Mouse (Mus musculus) G1E (cell line): Measurements from ENCODE around the gene Tnpo3. TPM values are rescaled to one million over a fixed set of nuclear protein-coding genes. Genes with fewer than 3 reads are reported as not detected.

ENCODE experiments used
- ATAC-seq: 2 replicates; pipeline ENCODE4 v1.8.0; 2016; ENCODE audit warnings: mild to moderate bottlenecking; ENCODE audit not compliant: insufficient number of reproducible peaks, poor library complexity, low FRiP score, severe bottlenecking; ENCODE audit errors: extremely low read depth
- DNase-seq: peaks from one replicate; pipeline ENCODE4 v3.0.0; 2012; ENCODE audit warnings: low spot score
- H3K27me3 ChIP-seq: 2 replicates; pipeline ENCODE4 v1.6.1; 2012; ENCODE audit warnings: mild to moderate bottlenecking, low read length, inconsistent platforms; ENCODE audit not compliant: insufficient read depth
- H3K36me3 ChIP-seq: replicated peaks from 2 replicates; pipeline ENCODE3; 2012; ENCODE audit warnings: mild to moderate bottlenecking, inconsistent platforms
- H3K4me1 ChIP-seq: 2 replicates; pipeline ENCODE4 v1.6.1; 2012; ENCODE audit warnings: low read depth, low read length, inconsistent platforms, mixed read lengths; ENCODE audit not compliant: insufficient read depth
- H3K4me3 ChIP-seq: 2 replicates; pipeline ENCODE4 v1.5.1; 2012; ENCODE audit warnings: low read depth, mild to moderate bottlenecking, inconsistent platforms, low read length, moderate library complexity, mixed read lengths
- H3K9me3 ChIP-seq: replicated peaks from 2 replicates; pipeline ENCODE4 v1.6.1; 2012; ENCODE audit warnings: inconsistent platforms
- CTCF ChIP-seq: IDR thresholded peaks from 2 replicates; pipeline ENCODE4 v1.5.1; 2012; ENCODE audit warnings: low read depth, low read length, inconsistent platforms, mixed read lengths
- GATA1 ChIP-seq: IDR thresholded peaks from 2 replicates; pipeline ENCODE4 v1.6.1; 2012; ENCODE audit warnings: borderline replicate concordance, low read length, inconsistent platforms, mixed read lengths
- GATA2 ChIP-seq: IDR thresholded peaks from 2 replicates; pipeline ENCODE4 v1.6.1; 2012; ENCODE audit warnings: low read depth, low read length, inconsistent platforms, borderline replicate concordance
- POLR2AphosphoS5 ChIP-seq: IDR thresholded peaks from 2 replicates; pipeline ENCODE4 v1.6.1; 2012; ENCODE audit warnings: low read depth, low read length, inconsistent platforms; ENCODE audit not compliant: insufficient replicate concordance
- TAL1 ChIP-seq: conservative IDR thresholded peaks from 2 replicates; pipeline ENCODE4 v1.6.1; 2012; ENCODE audit warnings: low read depth, low read length, inconsistent platforms, mixed read lengths
- polyA plus RNA-seq: library from polyadenylated mRNA; stranded (reverse); fragments of >175 nt; gene quantifications from 2 replicates; pipeline ENCODE4 v1.2.3, GENCODE M21; 2012
- total RNA-seq, 2 experiments: library from RNA; stranded (forward) in 1 of 2; stranded (reverse) in 1 of 2; fragments of 200-1000 nt in 1 of 2; fragments of >200 nt in 1 of 2; fragmentation: Nextera tagmentation in 1 of 2; gene quantifications; 2 replicates each; pipeline ENCODE4 v1.2.3; 2014 to 2017

Tnpo3 gene
- total and polyA plus RNA-seq, 3 experiments, result 63.5 to 156 (median 93.2) TPM

GRCm38 (mm10) chr6:29634537-29634936 is 24.9 kb upstream of the Tnpo3 start:
- Histone ChIP-seq H3K4me3 (no peak overlapping the region), H3K27me3 (peaks cover 34% of the 10 kb centered on the region), H3K9me3 (no peaks in the 10 kb centered on the region; the same call in 1 of the 2 replicates), H3K36me3 (no peaks in the 10 kb centered on the region), H3K4me1 (no peaks in the 10 kb centered on the region)
- DNase-seq (no peak), ATAC-seq (no peak)
- TF ChIP-seq GATA2 (no peak), CTCF (no peak), POLR2AphosphoS5 (no peak), TAL1 (no peak), GATA1 (no peak)

GRCm38 (mm10) chr6:29632552-29633292 is 23.0 kb upstream of the Tnpo3 start:
- DNase-seq, result no peak
- H3K4me3 ChIP-seq, result no peak overlapping the region
- H3K36me3 ChIP-seq, result no peaks in the 10 kb centered on the region
- H3K9me3 ChIP-seq, result peaks cover 2% of the 10 kb centered on the region
- peaks cover 32% of the 10 kb centered on the region for H3K27me3 ChIP-seq
- TF ChIP-seq GATA1 (no peak), GATA2 (no peak), CTCF (no peak), TAL1 (no peak), POLR2AphosphoS5 (no peak)
- no peak for ATAC-seq
- H3K4me1 ChIP-seq, result no peaks in the 10 kb centered on the region

- Histone ChIP-seq H3K4me3 (no peak overlapping the region), H3K27me3 (peaks cover 32% of the 10 kb centered on the region), H3K36me3 (no peaks in the 10 kb centered on the region), H3K4me1 (no peaks in the 10 kb centered on the region), H3K9me3 (peaks cover 2% of the 10 kb centered on the region)
- no peak for DNase-seq
- no peak for ATAC-seq
- no peak for TF ChIP-seq CTCF
- no peak for TF ChIP-seq GATA1
- no peak for TF ChIP-seq GATA2
- TF ChIP-seq TAL1, result no peak
- TF ChIP-seq POLR2AphosphoS5, result no peak
Measured at GRCm38 (mm10) chr6:29631751-29632551, 22.3 kb upstream of the Tnpo3 start.

GRCm38 (mm10) chr6:29630216-29630615 is 20.5 kb upstream of the Tnpo3 start:
- DNase-seq, result no peak
- Histone ChIP-seq H3K4me3 (no peak overlapping the region), H3K9me3 (peaks cover 2% of the 10 kb centered on the region), H3K4me1 (no peaks in the 10 kb centered on the region), H3K36me3 (no peaks in the 10 kb centered on the region), H3K27me3 (peaks cover 20% of the 10 kb centered on the region)
- no peak for ATAC-seq
- no peak for TF ChIP-seq TAL1
- TF ChIP-seq POLR2AphosphoS5, result no peak

GRCm38 (mm10) chr6:29627756-29628155 is 18.1 kb upstream of the Tnpo3 start:
- TF ChIP-seq POLR2AphosphoS5 (no peak), GATA2 (no peak), CTCF (no peak), TAL1 (no peak), GATA1 (no peak)
- peaks cover 2% of the 10 kb centered on the region for H3K9me3 ChIP-seq
- H3K4me1 ChIP-seq, result no peaks in the 10 kb centered on the region
- H3K36me3 ChIP-seq, result no peaks in the 10 kb centered on the region
- DNase-seq, result no peak
- no peak overlapping the region for H3K4me3 ChIP-seq
- peaks cover 17% of the 10 kb centered on the region for H3K27me3 ChIP-seq
- no peak for ATAC-seq

GRCm38 (mm10) chr6:29623857-29624256 is 14.2 kb upstream of the Tnpo3 start:
- H3K27me3 ChIP-seq, result peaks cover 25% of the 10 kb centered on the region
- no peak overlapping the region for H3K4me3 ChIP-seq
- no peak for TF ChIP-seq CTCF
- TF ChIP-seq GATA2, result no peak
- TF ChIP-seq POLR2AphosphoS5, result no peak
- no peak for TF ChIP-seq GATA1
- no peak for TF ChIP-seq TAL1
- H3K4me1 ChIP-seq, result no peaks in the 10 kb centered on the region; the same call in 1 of the 2 replicates
- no peaks in the 10 kb centered on the region for H3K9me3 ChIP-seq
- ATAC-seq (no peak), DNase-seq (no peak)
- H3K36me3 ChIP-seq, result no peaks in the 10 kb centered on the region
